Mouse (Mus musculus): ENCODE data around the gene Tor1aip2.

Tor1aip2 gene

GRCm38 (mm10) chr1:156111728-156112127, 76.5 kb downstream of the Tor1aip2 start:
- DNase-seq (ENCODE audit: low spot score), result no peak

- DNase-seq (ENCODE audit: low spot score), result no peak
Observed at GRCm38 (mm10) chr1:156112142-156112541, 76.9 kb downstream of the Tor1aip2 start.

- DNase-seq (ENCODE audit: low spot score), result no peak
Observed at GRCm38 (mm10) chr1:156113884-156114499, 78.8 kb downstream of the Tor1aip2 start.

- DNase-seq (ENCODE audit: low spot score), result no peak
Observed at GRCm38 (mm10) chr1:156116770-156117169, 81.6 kb downstream of the Tor1aip2 start.
